8 mouse cellular contexts compared by ENCODE assay signal in the genomic region with DNA sequence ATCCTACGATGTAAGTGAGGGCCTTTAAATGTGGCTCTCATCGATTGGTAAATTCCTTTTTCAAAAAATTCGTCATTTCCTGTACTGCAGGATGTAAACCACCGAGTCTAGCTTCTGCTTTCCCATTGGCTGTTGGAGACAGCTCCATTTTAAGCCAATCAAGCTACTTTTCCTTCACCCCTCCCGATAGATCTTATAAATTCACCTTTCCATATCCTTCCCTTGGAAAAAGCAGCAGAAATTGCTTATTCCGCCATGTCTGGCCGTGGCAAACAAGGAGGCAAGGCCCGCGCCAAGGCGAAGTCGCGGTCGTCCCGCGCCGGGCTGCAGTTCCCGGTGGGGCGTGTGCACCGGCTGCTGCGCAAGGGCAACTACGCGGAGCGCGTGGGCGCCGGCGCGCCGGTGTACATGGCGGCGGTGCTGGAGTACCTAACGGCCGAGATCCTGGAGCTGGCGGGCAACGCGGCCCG. TPM values are rescaled to one million over a fixed set of nuclear protein-coding genes. Genes with fewer than 3 reads are reported as not detected.
A peak's percentile ranks its signal among the peaks of the same experiment; 100 is the strongest.
DNase-seq lines count a peak whose midpoint lies in the region; ATAC-seq lines count a peak whose summit lies in the region.

A gene (minus strand): TSS at position 49 of the 470 bp plus-strand sequence.
A gene (plus strand): TSS at position 205 of the 470 bp plus-strand sequence.

- peaks cover 55% of the 10 kb centered on the region for H3K4me1 ChIP-seq in hindbrain, embryonic 10.5 days (replicated peaks)
- H3K4me1 ChIP-seq in lung, embryonic 15.5 days = peaks cover 27% of the 10 kb centered on the region

- peak within 1 kb of the TSS; percentile 97 for H3K27ac ChIP-seq in hindbrain, embryonic 10.5 days
- peak within 1 kb of the TSS; percentile 97 for H3K27ac ChIP-seq in lung, embryonic 15.5 days

- DNase-seq in MN1 (ENCODE audit: low spot score) = peak; percentile 87
- peak; percentile 94 for DNase-seq in cerebellum, adult 9-10 months
- peak; percentile 75 for DNase-seq in hindbrain, embryonic 10.5 days (ENCODE audit: low spot score)
- DNase-seq in layer of hippocampus, adult 9-10 months (ENCODE audit: low spot score) = peak; percentile 84
- DNase-seq in ovary, adult 18-20 months (ENCODE audit: low spot score) = peak; percentile 65
- DNase-seq in thymus, postnatal 0 days (ENCODE audit: low spot score) = peak; percentile 88

- peak within 1 kb of the TSS; percentile 90 for H3K9ac ChIP-seq in lung, embryonic 15.5 days

- H3K27me3 ChIP-seq in hindbrain, embryonic 10.5 days (ENCODE audit: insufficient read depth, poor library complexity, severe bottlenecking) = peaks cover 4% of the 10 kb centered on the region; the same call in 1 of the 2 replicates
- H3K27me3 ChIP-seq in lung, embryonic 15.5 days = no peaks in the 10 kb centered on the region

- peak within 1 kb of the TSS; percentile 89 for H3K4me2 ChIP-seq in lung, embryonic 15.5 days

- peak; percentile 88 for ATAC-seq in frontal cortex, adult (ENCODE audit: low TSS enrichment)
- peak; percentile 83 for ATAC-seq in lung, embryonic 15.5 days (ENCODE audit: borderline replicate concordance, extremely low read depth, low FRiP score, low TSS enrichment)

- H3K4me3 ChIP-seq in hindbrain, embryonic 10.5 days = peak within 1 kb of the TSS; percentile 68
- peak within 1 kb of the TSS; percentile 55 for H3K4me3 ChIP-seq in lung, embryonic 15.5 days

- H3K9me3 ChIP-seq in hindbrain, embryonic 10.5 days = no peaks in the 10 kb centered on the region
- H3K9me3 ChIP-seq in lung, embryonic 15.5 days = no peaks in the 10 kb centered on the region

- under 1% methylated on average over 37 of the region's 37 CpGs for WGBS in hindbrain, embryonic 10.5 days
- under 1% methylated on average over 37 of the region's 37 CpGs for WGBS in lung, embryonic 15.5 days

- no peaks in the 10 kb centered on the region for H3K36me3 ChIP-seq in hindbrain, embryonic 10.5 days
- H3K36me3 ChIP-seq in lung, embryonic 15.5 days = no peaks in the 10 kb centered on the region

RNA-seq across cellular contexts. Expression of the first gene that starts in this region (rescaled TPM):
- 89.6 and 90.3 TPM in 2 replicates for polyA plus RNA-seq in hindbrain, embryonic 10.5 days (2016; fragmentation: Nextera tagmentation; extraction: Ambion mirVana)
- 56.8 and 64.4 TPM in 2 replicates for polyA plus RNA-seq in lung, embryonic 15.5 days (2015; fragmentation: Nextera tagmentation; extraction: Ambion mirVana)
- polyA plus RNA-seq in thymus, postnatal 0 days (2015; fragmentation: Nextera tagmentation; extraction: Ambion mirVana) = 84.7 and 86.0 TPM in 2 replicates

RNA-seq across cellular contexts. Expression of the second gene that starts in this region (rescaled TPM):
- polyA plus RNA-seq in hindbrain, embryonic 10.5 days (2016; fragmentation: Nextera tagmentation; extraction: Ambion mirVana) = not detected in 2 replicates
- polyA plus RNA-seq in lung, embryonic 15.5 days (2015; fragmentation: Nextera tagmentation; extraction: Ambion mirVana) = 1.1 and 1.4 TPM in 2 replicates
- 0.94 and 1.8 TPM in 2 replicates for polyA plus RNA-seq in thymus, postnatal 0 days (2015; fragmentation: Nextera tagmentation; extraction: Ambion mirVana)

Comparison
In these comparisons a context has a peak if more than half of its experiments do, and no peak if none do; other contexts are left out.
1. Peak in every context shown above with its lines: DNase-seq, ATAC-seq, H3K4me3 ChIP-seq and H3K27ac ChIP-seq.